Mouse (Mus musculus): ENCODE measurements around the gene P2rx4.

DNA sequence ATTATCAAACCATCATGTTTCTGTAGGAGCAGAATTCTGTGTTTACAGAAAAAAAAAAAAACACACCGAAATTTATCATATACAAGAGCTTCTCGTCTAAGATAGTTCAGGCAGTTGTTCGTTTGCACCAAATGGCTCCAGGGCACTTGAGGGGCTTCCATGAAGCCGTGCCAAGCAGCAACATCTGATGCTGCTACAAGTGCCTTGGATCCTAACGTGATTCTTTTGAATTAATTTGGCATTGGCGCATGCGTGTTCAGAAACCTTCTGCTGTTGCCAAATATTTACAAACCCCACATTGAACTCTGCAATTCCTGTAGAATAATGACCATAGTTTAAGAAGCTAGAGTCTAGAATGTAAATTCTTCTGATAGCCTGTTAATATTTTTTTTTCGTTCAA is 11.8 kb upstream of the P2rx4 start:
- TF ChIP-seq GATA1 (IDR thresholded peaks at IDR 0.05; ENCODE audit: low read length): no peak
- no peak for TF ChIP-seq TAL1 (IDR thresholded peaks at IDR 0.05; ENCODE audit: low read length)
